Mouse (Mus musculus): ENCODE data around the gene Henmt1. TPM values are rescaled to one million over a fixed set of nuclear protein-coding genes. Genes with fewer than 3 reads are reported as not detected.

Gene Henmt1
- total and polyA plus RNA-seq, 2 experiments from 2014 or later, result not detected

GRCm38 (mm10) chr3:108900681-108901080, 39.0 kb upstream of the Henmt1 start:
- TF ChIP-seq EP300 (IDR thresholded peaks at IDR 0.05; ENCODE audit: low read depth), result no peak
- Histone ChIP-seq H3K9me3 (replicated peaks; ENCODE audit: control insufficient read depth, low read length) (no peaks in the 10 kb centered on the region), H3K36me3 (replicated peaks; ENCODE audit: control insufficient read depth, insufficient read depth, low read length) (peaks cover 31% of the 10 kb centered on the region), H3K9ac (replicated peaks; ENCODE audit: low read depth, low read length) (no peak overlapping the region), H3K4me2 (ENCODE audit: low read depth, low read length) (no peak overlapping the region), H3K27ac (ENCODE audit: low read depth) (no peak overlapping the region), H3K4me3 (ENCODE audit: low read depth, low read length) (no peak overlapping the region), H3K27me3 (ENCODE audit: control insufficient read depth, insufficient read depth, low read length) (no peaks in the 10 kb centered on the region), H3K4me1 (ENCODE audit: control insufficient read depth, insufficient read depth) (no peaks in the 10 kb centered on the region)
- no peak for ATAC-seq (ENCODE audit: insufficient read depth, low read depth)
- DNase-seq (ENCODE audit: low spot score), result no peak
- WGBS, result 76% methylated on average over 5 of the region's 5 CpGs

GRCm38 (mm10) chr3:108902038-108902437, 37.6 kb upstream of the Henmt1 start:
- no peak overlapping the region for H3K27ac ChIP-seq (ENCODE audit: low read depth)
- H3K9ac ChIP-seq (replicated peaks; ENCODE audit: low read depth, low read length), result no peak overlapping the region
- 41% methylated on average over 2 of the region's 2 CpGs for whole genome bisulfite sequencing
- H3K4me3 ChIP-seq (ENCODE audit: low read depth, low read length), result no peak overlapping the region
- TF ChIP-seq CTCF (IDR thresholded peaks at IDR 0.05; ENCODE audit: low read depth), result no peak
- TF ChIP-seq EP300 (IDR thresholded peaks at IDR 0.05; ENCODE audit: low read depth), result no peak
- no peaks in the 10 kb centered on the region for H3K4me1 ChIP-seq (ENCODE audit: control insufficient read depth, insufficient read depth)
- H3K4me2 ChIP-seq (ENCODE audit: low read depth, low read length), result no peak overlapping the region
- no peaks in the 10 kb centered on the region for H3K9me3 ChIP-seq (replicated peaks; ENCODE audit: control insufficient read depth, low read length)
- peaks cover 43% of the 10 kb centered on the region for H3K36me3 ChIP-seq (replicated peaks; ENCODE audit: control insufficient read depth, insufficient read depth, low read length)
- ATAC-seq (ENCODE audit: insufficient read depth, low read depth) (no peak), DNase-seq (ENCODE audit: low spot score) (no peak)
- no peaks in the 10 kb centered on the region for H3K27me3 ChIP-seq (ENCODE audit: control insufficient read depth, insufficient read depth, low read length)

- no peak overlapping the region for H3K9ac ChIP-seq (replicated peaks; ENCODE audit: low read depth, low read length)
- no peak overlapping the region for H3K27ac ChIP-seq (ENCODE audit: low read depth)
- H3K4me2 ChIP-seq (ENCODE audit: low read depth, low read length), result no peak overlapping the region
- 90% methylated on average over 6 of the region's 6 CpGs for WGBS
- ATAC-seq (ENCODE audit: insufficient read depth, low read depth) (no peak), DNase-seq (ENCODE audit: low spot score) (no peak)
- no peaks in the 10 kb centered on the region for H3K27me3 ChIP-seq (ENCODE audit: control insufficient read depth, insufficient read depth, low read length)
- peaks cover 52% of the 10 kb centered on the region for H3K36me3 ChIP-seq (replicated peaks; ENCODE audit: control insufficient read depth, insufficient read depth, low read length)
- no peak overlapping the region for H3K4me3 ChIP-seq (ENCODE audit: low read depth, low read length)
- no peak for TF ChIP-seq CTCF (IDR thresholded peaks at IDR 0.05; ENCODE audit: low read depth)
- TF ChIP-seq EP300 (IDR thresholded peaks at IDR 0.05; ENCODE audit: low read depth), result no peak
- H3K4me1 ChIP-seq (ENCODE audit: control insufficient read depth, insufficient read depth), result no peaks in the 10 kb centered on the region
- H3K9me3 ChIP-seq (replicated peaks; ENCODE audit: control insufficient read depth, low read length), result no peaks in the 10 kb centered on the region
Measured at GRCm38 (mm10) chr3:108902934-108903333, 36.7 kb upstream of the Henmt1 start.

GRCm38 (mm10) chr3:108910303-108911080, 29.2 kb upstream of the Henmt1 start:
- H3K9ac ChIP-seq (replicated peaks; ENCODE audit: low read depth, low read length), result peak overlapping the region; percentile 92
- peak overlapping the region; percentile 100 for H3K27ac ChIP-seq (ENCODE audit: low read depth)
- peak overlapping the region; percentile 98 for H3K4me2 ChIP-seq (ENCODE audit: low read depth, low read length)
- no peaks in the 10 kb centered on the region for H3K27me3 ChIP-seq (ENCODE audit: control insufficient read depth, insufficient read depth, low read length)
- peaks cover 7% of the 10 kb centered on the region for H3K4me1 ChIP-seq (ENCODE audit: control insufficient read depth, insufficient read depth)
- WGBS, result under 1% methylated on average over 30 of the region's 32 CpGs
- no peak for TF ChIP-seq CTCF (IDR thresholded peaks at IDR 0.05; ENCODE audit: low read depth)
- TF ChIP-seq EP300 (IDR thresholded peaks at IDR 0.05; ENCODE audit: low read depth), result no peak
- peak overlapping the region; percentile 99 for H3K4me3 ChIP-seq (ENCODE audit: low read depth, low read length)
- DNase-seq (ENCODE audit: low spot score) (no peak), ATAC-seq (ENCODE audit: insufficient read depth, low read depth) (no peak)
- H3K36me3 ChIP-seq (replicated peaks; ENCODE audit: control insufficient read depth, insufficient read depth, low read length), result peaks cover 26% of the 10 kb centered on the region
- H3K9me3 ChIP-seq (replicated peaks; ENCODE audit: control insufficient read depth, low read length), result no peaks in the 10 kb centered on the region

GRCm38 (mm10) chr3:108911081-108911547, 28.6 kb upstream of the Henmt1 start:
- peak overlapping the region; percentile 100 for H3K27ac ChIP-seq (ENCODE audit: low read depth)
- H3K9ac ChIP-seq (replicated peaks; ENCODE audit: low read depth, low read length), result peak overlapping the region; percentile 92
- H3K9me3 ChIP-seq (replicated peaks; ENCODE audit: control insufficient read depth, low read length), result no peaks in the 10 kb centered on the region
- peaks cover 21% of the 10 kb centered on the region; the same call in 1 of the 2 replicates for H3K36me3 ChIP-seq (replicated peaks; ENCODE audit: control insufficient read depth, insufficient read depth, low read length)
- peak; percentile 82 for DNase-seq (ENCODE audit: low spot score)
- TF ChIP-seq CTCF (IDR thresholded peaks at IDR 0.05; ENCODE audit: low read depth) (peak; percentile 58), EP300 (IDR thresholded peaks at IDR 0.05; ENCODE audit: low read depth) (no peak)
- H3K4me3 ChIP-seq (ENCODE audit: low read depth, low read length), result peak overlapping the region; percentile 99
- peak; percentile 84 for ATAC-seq (ENCODE audit: insufficient read depth, low read depth)
- no peaks in the 10 kb centered on the region for H3K27me3 ChIP-seq (ENCODE audit: control insufficient read depth, insufficient read depth, low read length)
- peaks cover 7% of the 10 kb centered on the region for H3K4me1 ChIP-seq (ENCODE audit: control insufficient read depth, insufficient read depth)
- under 1% methylated on average over 42 of the region's 44 CpGs for whole genome bisulfite sequencing
- peak overlapping the region; percentile 98 for H3K4me2 ChIP-seq (ENCODE audit: low read depth, low read length)
